In the genomic region with DNA sequence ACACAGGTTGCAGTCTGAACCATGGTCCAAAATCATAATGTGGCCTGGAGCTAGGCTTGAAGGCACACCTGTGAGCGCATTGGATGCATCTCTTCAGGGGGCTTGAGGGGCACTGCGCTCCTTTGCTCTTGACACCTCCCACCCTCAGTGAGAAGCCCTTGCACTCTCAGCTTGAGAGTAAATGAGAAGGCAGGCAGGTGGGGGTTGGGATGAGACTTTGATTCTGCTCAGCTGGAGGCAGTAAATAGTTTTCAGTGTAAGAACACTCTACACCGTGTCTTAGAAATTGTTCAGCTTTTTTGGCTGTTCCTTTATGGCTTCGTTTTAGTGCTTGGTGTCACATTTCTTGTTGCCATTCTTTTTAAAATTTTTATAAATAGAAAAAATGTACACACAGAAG, we compare ENCODE assay signal across 27 mouse cellular contexts.
A peak's percentile ranks its signal among the peaks of the same experiment; 100 is the strongest.
DNase-seq lines count a peak whose midpoint lies in the region; ATAC-seq lines count a peak whose summit lies in the region.
"Had no signal": no experiment of that assay in that cellular context is flagged by ENCODE, and none has a peak within 500 bp of the region (broad histone marks: within the 10 kb centered on the region; RNA-seq: fewer than 3 reads in every experiment).

No protein-coding gene starts in this region.

- 60% methylated on average over 4 of the region's 4 CpGs for WGBS in heart, embryonic 11.5 days (ENCODE audit: insufficient replicate concordance)
- 50% methylated on average over 4 of the region's 4 CpGs for WGBS in kidney, embryonic 14.5 days
- 36% methylated on average over 4 of the region's 4 CpGs for WGBS in limb, embryonic 12.5 days
- WGBS in limb, embryonic 10.5 days, result 48% methylated on average over 4 of the region's 4 CpGs

- no peaks in the 10 kb centered on the region for H3K36me3 ChIP-seq in heart, embryonic 11.5 days (ENCODE audit: control insufficient read depth, insufficient read depth, low read length)
- H3K36me3 ChIP-seq in kidney, embryonic 14.5 days (ENCODE audit: control insufficient read depth, insufficient read depth, low read length), result no peaks in the 10 kb centered on the region
- no peaks in the 10 kb centered on the region for H3K36me3 ChIP-seq in limb, embryonic 12.5 days
- H3K36me3 ChIP-seq in limb, embryonic 10.5 days, result no peaks in the 10 kb centered on the region
- H3K36me3 ChIP-seq: embryonic facial prominence, embryonic 13.5 days; forebrain, embryonic 10.5 days; heart, embryonic 12.5 days; heart, embryonic 15.5 days; hindbrain, embryonic 10.5 days; hindbrain, embryonic 13.5 days had no signal

- peak; percentile 40 for DNase-seq in heart, adult 11 months
- DNase-seq in kidney, postnatal 10 days, result peak; percentile 38
- no peak for DNase-seq in limb, embryonic 10.5 days (ENCODE audit: low spot score)
- DNase-seq in kidney, postnatal 36 days, result peak; percentile 54 to 68
- no peak for DNase-seq in frontal cortex, postnatal 25 days (ENCODE audit: low spot score in 2 of 2)
- DNase-seq: adrenal gland, adult 2 months; adrenal gland, postnatal 14 days; cerebellum, adult 11 months; cerebellum, adult 2 months; cerebellum, adult 9-11 months; cerebellum, postnatal 25 days; gastrocnemius, postnatal 36 days; heart, postnatal 10 days; heart, postnatal 36 days had no signal

- no peaks in the 10 kb centered on the region for H3K9me3 ChIP-seq in heart, embryonic 11.5 days (replicated peaks; ENCODE audit: control insufficient read depth, low read length)
- H3K9me3 ChIP-seq in kidney, embryonic 14.5 days (ENCODE audit: control insufficient read depth, low read length), result no peaks in the 10 kb centered on the region
- no peaks in the 10 kb centered on the region for H3K9me3 ChIP-seq in limb, embryonic 12.5 days
- H3K9me3 ChIP-seq in limb, embryonic 10.5 days (replicated peaks), result no peaks in the 10 kb centered on the region
- H3K9me3 ChIP-seq: embryonic facial prominence, embryonic 13.5 days; forebrain, embryonic 10.5 days; forebrain, embryonic 13.5 days; heart, embryonic 12.5 days; heart, embryonic 15.5 days; hindbrain, embryonic 10.5 days; hindbrain, embryonic 13.5 days had no signal

- H3K4me2 ChIP-seq in heart, embryonic 11.5 days, result no peak overlapping the region
- H3K4me2 ChIP-seq in kidney, embryonic 14.5 days (replicated peaks; ENCODE audit: low read depth, low read length), result no peak overlapping the region
- no peak overlapping the region for H3K4me2 ChIP-seq in limb, embryonic 12.5 days
- H3K4me2 ChIP-seq: embryonic facial prominence, embryonic 13.5 days; forebrain, embryonic 13.5 days; heart, embryonic 12.5 days; heart, embryonic 15.5 days; hindbrain, embryonic 13.5 days had no signal

- peaks cover 26% of the 10 kb centered on the region for H3K4me1 ChIP-seq in heart, embryonic 11.5 days (ENCODE audit: control insufficient read depth, insufficient read depth, low read length)
- no peaks in the 10 kb centered on the region for H3K4me1 ChIP-seq in kidney, embryonic 14.5 days (ENCODE audit: control insufficient read depth, insufficient read depth, low read length)
- peaks cover 15% of the 10 kb centered on the region for H3K4me1 ChIP-seq in limb, embryonic 12.5 days (replicated peaks)
- H3K4me1 ChIP-seq in limb, embryonic 10.5 days, result peaks cover 5% of the 10 kb centered on the region; the same call in 1 of the 2 replicates

- H3K4me3 ChIP-seq in heart, embryonic 11.5 days (ENCODE audit: low read depth, low read length), result no peak overlapping the region
- H3K4me3 ChIP-seq in kidney, embryonic 14.5 days (ENCODE audit: low read length), result no peak overlapping the region
- H3K4me3 ChIP-seq in limb, embryonic 12.5 days (replicated peaks), result no peak overlapping the region
- no peak overlapping the region for H3K4me3 ChIP-seq in limb, embryonic 10.5 days
- H3K4me3 ChIP-seq: embryonic facial prominence, embryonic 13.5 days; forebrain, embryonic 10.5 days; forebrain, embryonic 13.5 days; heart, embryonic 12.5 days; heart, embryonic 15.5 days; hindbrain, embryonic 10.5 days; hindbrain, embryonic 13.5 days had no signal

- H3K27ac ChIP-seq in heart, embryonic 11.5 days (ENCODE audit: low read depth, low read length), result no peak overlapping the region
- no peak overlapping the region for H3K27ac ChIP-seq in kidney, embryonic 14.5 days (ENCODE audit: low read depth, low read length)
- peak overlapping the region; percentile 35; the same call in 1 of the 2 replicates for H3K27ac ChIP-seq in limb, embryonic 12.5 days
- H3K27ac ChIP-seq in limb, embryonic 10.5 days, result no peak overlapping the region
- H3K27ac ChIP-seq: embryonic facial prominence, embryonic 13.5 days; forebrain, embryonic 10.5 days; forebrain, embryonic 13.5 days; heart, embryonic 15.5 days; hindbrain, embryonic 10.5 days; hindbrain, embryonic 13.5 days had no signal

- no peaks in the 10 kb centered on the region for H3K27me3 ChIP-seq in heart, embryonic 11.5 days (ENCODE audit: control insufficient read depth, insufficient read depth, low read length)
- H3K27me3 ChIP-seq in kidney, embryonic 14.5 days (ENCODE audit: control insufficient read depth, insufficient read depth, low read length), result no peaks in the 10 kb centered on the region
- no peaks in the 10 kb centered on the region for H3K27me3 ChIP-seq in limb, embryonic 12.5 days
- H3K27me3 ChIP-seq in limb, embryonic 10.5 days (ENCODE audit: low read depth, poor library complexity, severe bottlenecking), result no peaks in the 10 kb centered on the region
- H3K27me3 ChIP-seq: embryonic facial prominence, embryonic 13.5 days; forebrain, embryonic 13.5 days; heart, embryonic 12.5 days; heart, embryonic 15.5 days; hindbrain, embryonic 13.5 days had no signal

- no peak for ATAC-seq in heart, embryonic 11.5 days (replicated peaks; ENCODE audit: insufficient number of reproducible peaks, low FRiP score, low TSS enrichment)
- no peak for ATAC-seq in kidney, embryonic 14.5 days (ENCODE audit: low FRiP score, low TSS enrichment)
- ATAC-seq in limb, embryonic 12.5 days (ENCODE audit: insufficient number of reproducible peaks, insufficient read depth, low FRiP score, low TSS enrichment, low read depth), result no peak
- ATAC-seq: CD4-positive, CD25-positive, alpha-beta regulatory T cell, adult 4 months; forebrain, embryonic 13.5 days; forebrain, embryonic 16.5 days; hindbrain, embryonic 16.5 days had no signal

- H3K9ac ChIP-seq in heart, embryonic 11.5 days (ENCODE audit: low read depth, low read length), result no peak overlapping the region
- no peak overlapping the region for H3K9ac ChIP-seq in kidney, embryonic 14.5 days (ENCODE audit: low read depth, low read length)
- no peak overlapping the region for H3K9ac ChIP-seq in limb, embryonic 12.5 days (replicated peaks)
- H3K9ac ChIP-seq: embryonic facial prominence, embryonic 13.5 days; forebrain, embryonic 13.5 days; heart, embryonic 12.5 days; heart, embryonic 15.5 days; hindbrain, embryonic 13.5 days had no signal

Comparison
In these comparisons a context has a peak if more than half of its experiments do, and no peak if none do; other contexts are left out.
1. DNase-seq: peak in heart, adult 11 months (single experiment), kidney, postnatal 10 days (single experiment) and kidney, postnatal 36 days (2 of 2); none in limb, embryonic 10.5 days (single experiment) and frontal cortex, postnatal 25 days (0 of 2).